Mouse (Mus musculus) liver, adult 2 months (tissue): ENCODE measurements at regions not wholly inside any gene's neighbourhood (a gene's known extent, or its start where the extent isn't known, plus 50 kb on each side); places are given as distances from the start of the nearest gene placed in this dataset.

Source experiments
- CTCF ChIP-seq: fragments of 200-500 bp; IDR thresholded peaks from 2 replicates; pipeline ENCODE4 v1.5.1; 2011; ENCODE audit warnings: low read depth, low read length, control low read depth
- POLR2A ChIP-seq: fragments of 200-500 bp; IDR thresholded peaks from 2 replicates; pipeline ENCODE4 v1.6.1; 2011; ENCODE audit warnings: low read length, control low read depth; ENCODE audit not compliant: insufficient read depth; ENCODE audit errors: extremely low read depth

- TF ChIP-seq CTCF (no peak), POLR2A (no peak)
Measured at GRCm38 (mm10) chr11:56514941-56515340, 474.1 kb upstream of the Nmur2 start.
